Mouse (Mus musculus) T-helper 17 cell (primary cell): ENCODE results near the gene Meltf.

Source experiments
- in situ Hi-C, 2 experiments: fragments of 300-600 bp; cut with MboI, MseI; formaldehyde crosslinking; loops; 1 replicate in 1 of 2; 2 replicates in 1 of 2; pipeline ENCODE4 v1.15.1; 2025; ENCODE audit warnings: high pct_unique_total_duplicates in 2 of 2

The Meltf gene

DNA sequence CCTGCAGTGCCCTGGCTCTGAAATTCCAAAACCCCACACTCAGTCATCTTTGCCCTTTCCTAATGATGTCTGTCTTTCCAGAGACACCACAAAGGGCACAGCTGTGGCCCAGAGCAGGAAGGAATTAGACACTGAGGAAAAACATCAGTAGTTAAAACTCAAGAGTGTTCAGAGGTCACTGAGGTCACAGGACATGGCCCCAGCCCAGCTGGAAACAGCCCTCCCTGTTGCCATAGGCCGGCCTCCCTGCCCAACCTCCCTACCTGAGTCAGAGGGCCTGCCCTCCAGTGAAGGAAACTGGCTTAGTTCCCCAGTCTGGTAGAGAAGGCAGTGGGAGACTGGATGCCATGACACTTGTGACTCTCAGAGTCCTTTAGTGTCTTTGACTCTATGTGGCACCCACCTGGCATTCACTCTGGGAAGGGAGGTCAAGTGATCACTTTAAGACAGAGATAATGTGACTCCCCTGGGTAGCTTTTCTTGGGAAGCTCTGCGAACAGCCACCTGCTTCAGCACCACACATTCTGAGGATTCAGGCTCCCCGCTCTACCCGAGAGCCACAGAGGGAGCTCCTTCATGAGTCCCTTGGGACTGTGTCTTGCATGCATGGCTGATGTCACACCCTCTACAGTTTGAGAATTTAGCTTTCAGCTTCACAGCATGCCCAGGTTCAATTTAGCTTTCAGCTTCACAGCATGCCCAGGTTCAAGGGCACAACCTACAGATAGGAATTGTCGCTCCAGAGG, 15.0 kb downstream of the Meltf start:
- in situ Hi-C loops: no loop called here

DNA sequence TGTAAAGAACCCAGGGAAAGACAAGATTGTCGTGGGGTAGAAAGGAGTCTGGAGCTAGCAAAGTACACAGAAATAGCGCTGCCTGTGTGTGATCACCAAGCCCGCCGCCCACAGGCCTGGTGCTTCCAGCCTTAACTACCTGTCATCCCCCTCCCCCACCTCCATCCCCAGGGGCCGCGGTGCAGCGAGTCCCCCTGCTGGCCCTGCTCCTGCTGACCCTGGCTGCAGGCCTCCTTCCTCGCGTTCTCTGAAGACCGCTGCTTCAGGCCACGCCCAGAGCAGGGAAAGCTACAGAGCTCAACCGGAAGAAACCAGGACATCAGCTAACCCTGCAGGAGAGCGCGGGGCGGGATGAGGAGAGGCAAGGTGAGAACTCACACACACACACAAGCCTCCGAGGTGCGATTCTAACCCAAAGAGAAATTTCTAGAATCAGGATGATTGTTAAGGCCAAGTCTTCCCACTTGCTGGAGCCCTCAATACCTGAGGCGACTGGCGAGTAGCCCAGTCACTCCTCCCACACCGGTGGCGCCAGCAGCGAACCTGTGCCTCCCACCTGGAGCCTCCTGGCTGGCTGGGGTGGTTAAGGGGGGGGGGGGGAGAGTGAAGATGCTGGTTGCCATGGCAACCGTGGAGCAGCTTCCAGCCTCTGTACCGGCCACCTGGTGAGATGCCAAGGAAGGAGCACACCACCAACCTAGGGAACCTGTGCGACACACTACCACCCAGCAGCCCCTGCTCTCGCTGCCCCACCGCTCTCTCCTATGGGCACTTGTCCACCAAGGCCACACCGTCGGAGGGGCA, 18.6 kb downstream of the Meltf start:
- in situ Hi-C loops: loop anchor here in 1 of 2 experiments (5.0 kb wide), 1 partner anchor 1670 kb away; no protein-coding TSS in a partner anchor

DNA sequence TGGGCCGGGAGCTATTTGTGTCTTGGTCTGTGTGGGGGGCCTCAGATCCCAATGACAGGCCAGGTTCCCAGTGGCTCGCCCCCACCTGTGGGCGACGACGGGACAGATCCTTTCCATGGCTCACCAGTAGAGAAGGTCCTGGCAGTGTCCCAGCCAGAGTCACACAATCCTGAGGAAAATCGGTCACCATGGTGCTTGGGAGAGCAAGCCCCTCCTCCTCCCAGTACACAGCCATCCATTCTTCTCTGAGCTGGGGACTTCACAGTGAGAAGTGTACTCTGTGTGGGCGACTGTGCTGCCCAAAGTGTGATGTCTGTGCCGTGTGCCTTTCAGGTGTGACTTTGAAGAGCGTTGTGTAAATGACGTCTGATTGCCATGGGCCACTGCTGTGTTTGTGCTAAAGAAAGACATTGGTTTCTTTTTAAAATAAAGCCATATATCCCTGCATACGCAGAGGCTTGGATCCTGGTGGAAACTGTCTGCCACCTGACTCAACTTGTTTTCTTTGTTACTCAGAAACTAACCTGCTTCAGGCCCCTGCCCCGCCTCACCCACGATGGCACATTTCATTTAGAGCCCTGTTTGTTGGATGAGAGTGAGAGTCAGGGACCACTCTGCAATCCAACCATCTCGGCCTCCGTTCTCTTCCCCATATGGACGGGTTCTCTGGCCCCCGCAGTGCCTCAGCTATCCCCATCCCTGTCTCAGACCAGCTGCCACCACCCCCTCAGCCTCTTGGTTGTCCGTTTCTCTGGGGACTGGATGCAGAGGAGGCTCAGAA, 20.1 kb downstream of the Meltf start:
- in situ Hi-C loops: loop anchor here in 1 of 2 experiments (5.0 kb wide), 1 partner anchor 1669 kb away; no protein-coding TSS in a partner anchor

DNA sequence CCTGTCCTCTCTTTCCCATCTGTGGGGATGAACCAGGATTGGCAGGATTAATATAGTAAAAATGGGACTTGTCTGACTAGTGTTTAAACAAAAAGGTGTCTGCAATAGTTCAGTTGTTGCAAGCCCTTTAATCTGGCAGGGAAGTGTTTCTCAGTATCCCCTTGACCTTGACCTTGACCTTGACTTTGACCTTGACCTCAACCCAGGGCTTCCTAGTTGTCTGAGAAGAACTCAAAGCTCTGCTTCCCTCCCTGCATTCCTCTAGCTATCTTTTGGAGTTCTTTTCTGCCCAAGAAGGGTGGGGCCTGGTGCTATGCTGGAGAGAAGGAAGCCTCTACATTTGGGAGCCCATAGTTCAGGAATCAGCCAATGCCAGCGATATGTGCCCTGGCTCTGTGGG, 23.3 kb downstream of the Meltf start:
- in situ Hi-C loops: no loop called here

DNA sequence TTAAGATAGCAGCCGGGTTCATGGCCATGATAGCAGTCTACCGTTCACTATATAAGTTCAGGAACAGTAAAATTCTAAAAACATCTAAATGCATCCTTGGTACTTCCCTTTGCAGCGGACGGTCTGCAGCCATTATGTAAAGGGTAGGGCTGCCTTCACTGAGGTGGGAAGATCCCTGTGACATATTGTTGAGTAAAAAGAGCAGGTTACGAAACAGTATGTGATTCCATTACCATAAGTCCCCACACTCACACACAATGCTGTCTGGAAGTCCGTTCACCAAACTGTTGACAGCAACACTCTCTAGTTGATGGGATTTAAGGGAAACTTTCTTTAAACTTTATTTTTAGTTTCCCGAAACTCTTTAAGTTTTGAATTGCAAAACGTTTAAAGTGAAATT, 24.6 kb downstream of the Meltf start:
- in situ Hi-C loops: no loop called here

DNA sequence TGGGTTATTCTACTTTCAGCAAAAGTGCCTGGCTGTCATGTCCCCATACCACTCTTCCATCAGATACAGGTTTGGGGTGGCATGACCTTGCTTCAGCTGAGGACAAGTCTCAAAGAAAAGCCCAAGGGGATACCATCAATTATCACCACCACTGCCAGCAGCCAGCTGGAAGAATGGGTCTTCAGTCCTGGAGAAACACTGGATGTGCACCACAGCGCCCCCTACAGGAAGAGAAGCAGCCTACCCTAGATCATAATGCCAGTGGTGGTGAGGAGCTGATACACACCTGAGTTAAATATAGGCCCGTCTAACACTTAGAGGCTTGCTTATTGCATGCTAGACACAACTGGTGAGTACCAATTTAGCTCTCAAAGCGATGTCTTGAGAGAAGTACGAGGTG, 26.7 kb downstream of the Meltf start:
- in situ Hi-C loops: no loop called here

DNA sequence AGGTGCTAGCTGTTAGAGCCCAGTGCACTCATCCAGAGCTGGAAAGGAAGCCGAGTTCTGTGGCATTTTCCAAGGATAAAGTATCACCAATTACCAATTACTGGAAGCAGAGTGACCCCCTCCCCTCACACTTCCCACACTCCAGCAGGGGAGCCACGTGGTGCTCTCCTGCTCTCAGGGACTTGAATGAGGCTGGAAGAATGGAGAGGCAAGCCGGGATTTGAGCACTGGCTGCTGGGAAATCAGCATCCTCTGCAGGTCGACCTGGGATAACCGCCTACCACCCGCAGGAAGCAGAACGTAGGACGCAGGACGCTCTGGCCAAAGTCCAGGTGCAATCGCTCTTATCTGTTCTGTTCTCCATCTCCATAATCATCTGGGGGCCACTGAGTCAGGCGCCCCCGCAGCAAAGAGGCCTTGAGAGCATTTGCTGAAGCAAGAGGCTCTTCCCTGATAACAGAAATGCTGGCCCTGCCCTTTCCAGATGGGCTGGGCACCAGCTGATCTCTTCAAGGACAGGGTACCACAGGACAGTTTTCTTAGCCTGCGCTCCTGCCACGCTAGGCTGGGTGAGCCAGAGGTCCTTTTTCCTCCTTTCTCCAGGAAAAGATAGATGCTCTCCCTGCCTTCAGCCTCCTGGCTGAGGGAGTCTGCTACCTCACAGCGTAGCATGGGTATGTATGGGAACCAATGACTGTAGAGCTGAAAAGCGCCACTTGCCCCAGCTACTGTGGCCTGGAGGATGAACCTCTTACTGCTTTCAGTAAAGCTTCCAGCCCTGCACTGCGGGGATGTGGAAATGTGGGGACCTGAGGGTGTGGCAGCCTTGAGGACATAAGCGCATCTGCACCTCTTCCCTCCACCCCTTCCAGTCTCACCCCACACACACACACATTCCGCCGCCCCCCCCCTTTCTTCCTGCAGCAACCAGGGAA, 27.5 kb downstream of the Meltf start:
- in situ Hi-C loops: no loop called here

DNA sequence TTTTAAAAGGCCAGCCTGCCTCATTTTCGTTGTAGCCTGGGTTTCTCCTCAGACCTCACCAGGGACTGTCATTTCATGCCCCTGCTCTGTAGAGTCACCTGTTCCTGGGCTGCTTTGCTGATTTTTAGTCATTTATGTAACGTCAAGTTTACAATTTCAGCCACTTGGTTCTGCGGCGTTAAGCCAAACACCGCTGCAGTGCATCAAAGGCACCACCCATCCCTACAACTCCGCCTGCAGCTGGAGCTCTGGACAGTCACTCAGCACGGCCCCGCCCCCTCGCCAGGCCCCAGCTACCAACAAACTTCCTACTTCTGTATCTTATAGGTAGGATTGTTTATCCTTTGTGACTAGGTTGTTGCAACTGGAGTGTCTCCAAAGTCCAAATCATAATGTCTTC, 28.3 kb downstream of the Meltf start:
- in situ Hi-C loops: no loop called here

DNA sequence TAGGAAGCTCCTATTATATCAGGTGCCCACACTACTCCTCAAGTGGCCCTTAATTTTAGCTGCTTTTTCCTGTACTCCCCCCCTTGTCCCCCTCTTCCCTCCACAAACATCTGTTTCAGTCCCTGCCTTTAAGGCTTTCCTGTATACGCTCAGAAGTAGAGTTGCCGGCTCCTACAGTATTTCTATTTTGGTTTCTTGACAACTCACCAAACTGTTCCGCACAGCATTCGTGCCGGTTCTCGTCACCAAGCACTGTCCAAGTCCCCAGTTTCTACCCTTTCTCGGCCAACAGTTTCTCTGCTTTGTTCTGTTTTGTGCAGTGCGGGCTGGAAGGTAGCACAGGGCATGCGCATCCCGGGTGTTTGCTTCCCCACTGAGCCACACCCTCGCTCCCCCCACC, 30.3 kb downstream of the Meltf start:
- in situ Hi-C loops: no loop called here

DNA sequence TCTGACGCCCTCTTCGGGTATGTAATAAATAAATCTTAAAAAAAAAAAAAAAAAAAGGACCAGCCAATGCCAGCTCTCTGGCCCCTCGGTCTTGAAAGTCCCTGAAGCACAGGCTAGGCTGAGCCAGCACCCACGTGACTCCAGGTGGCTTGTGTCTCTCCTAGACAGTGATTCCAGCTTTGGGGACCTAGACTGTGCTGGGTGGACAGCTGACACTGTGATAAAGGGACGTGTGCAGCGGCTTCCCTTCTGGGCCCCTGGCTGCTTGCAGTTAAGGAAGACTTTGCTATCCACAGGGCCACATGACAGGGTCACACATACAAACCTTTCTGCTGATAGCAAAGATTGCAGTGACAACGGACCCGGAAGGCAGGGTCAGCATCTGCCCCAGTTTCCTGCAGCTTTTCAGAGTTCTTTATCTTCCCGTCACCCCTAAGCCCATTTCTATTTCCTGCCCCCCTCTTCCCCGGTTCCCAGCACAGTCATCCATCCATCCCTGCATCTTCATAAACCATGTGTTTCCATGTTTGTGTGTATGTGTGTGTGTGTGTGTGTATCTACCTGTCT, 31.8 kb downstream of the Meltf start:
- in situ Hi-C loops: loop anchor here in 1 of 2 experiments (10.0 kb wide), 1 partner anchor 456 kb away; no protein-coding TSS in a partner anchor

DNA sequence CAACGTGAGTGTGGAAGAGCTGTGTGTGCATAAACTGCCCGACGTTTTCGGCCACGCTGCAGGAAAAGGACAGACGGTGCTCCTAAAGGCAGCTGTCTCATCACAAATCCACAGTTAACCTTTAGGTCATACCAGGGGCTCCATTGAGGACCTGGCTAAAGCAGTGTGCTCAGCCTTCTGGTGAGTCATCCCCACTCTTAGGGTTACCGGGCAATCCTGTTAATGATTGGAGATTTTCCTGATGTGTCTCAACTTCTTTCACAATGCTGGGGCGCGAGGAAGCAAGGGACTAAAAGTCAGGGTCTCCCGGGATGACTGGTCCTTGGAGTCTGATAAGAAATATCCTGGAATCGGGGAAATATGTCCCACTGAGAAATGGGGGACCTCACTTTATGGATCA, 39.2 kb downstream of the Meltf start:
- in situ Hi-C loops: loop anchor here (5.0 to 10.0 kb wide), 3 partner anchors 40 to 463 kb away; partner anchors contain the start of gene Meltf (in 1 of the 2)

DNA sequence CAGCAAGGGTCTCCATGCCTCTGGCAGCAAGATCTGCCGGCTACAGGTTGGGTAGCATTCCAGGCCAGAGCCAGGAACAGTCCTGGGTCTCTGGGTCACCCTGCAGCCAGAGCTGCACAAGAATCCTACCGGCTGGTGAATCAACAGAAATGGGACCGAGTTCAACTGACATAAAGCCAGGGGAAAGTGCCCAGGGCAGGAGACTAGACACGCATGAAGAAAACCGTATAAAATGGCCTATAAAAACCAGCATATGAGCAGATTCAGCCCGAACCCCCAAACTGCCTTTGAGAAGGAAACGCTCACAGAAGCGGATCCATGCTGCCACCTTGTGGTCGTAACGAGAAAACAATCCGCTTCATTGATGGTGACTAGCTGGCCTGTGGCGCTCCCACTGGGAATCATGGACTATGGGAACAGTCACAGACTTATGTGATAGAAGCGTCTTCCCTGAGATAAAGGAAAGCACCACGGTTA, 39.7 kb downstream of the Meltf start:
- in situ Hi-C loops: loop anchor here (5.0 to 10.0 kb wide), 3 partner anchors 41 to 463 kb away; partner anchors contain the start of gene Meltf (in 1 of the 2)

DNA sequence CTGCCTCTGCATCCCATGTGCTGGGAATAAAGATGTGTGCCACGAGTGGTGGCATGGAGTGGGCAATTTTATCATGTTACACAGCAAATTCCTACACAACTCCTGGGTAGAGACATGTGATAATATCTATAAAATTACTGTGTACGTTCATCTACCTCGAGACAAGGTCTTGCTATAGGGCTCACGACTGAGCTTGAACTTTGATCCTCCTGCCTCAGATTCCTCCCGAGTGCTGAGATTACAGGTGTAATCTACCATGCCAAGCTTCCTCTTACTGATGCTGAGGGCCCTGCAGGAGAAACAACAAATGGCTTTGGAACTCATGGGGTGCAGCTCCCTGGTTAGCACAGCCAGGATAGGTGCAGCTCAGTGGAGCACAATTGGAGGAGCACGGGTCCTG, 45.8 kb downstream of the Meltf start:
- in situ Hi-C loops: no loop called here

DNA sequence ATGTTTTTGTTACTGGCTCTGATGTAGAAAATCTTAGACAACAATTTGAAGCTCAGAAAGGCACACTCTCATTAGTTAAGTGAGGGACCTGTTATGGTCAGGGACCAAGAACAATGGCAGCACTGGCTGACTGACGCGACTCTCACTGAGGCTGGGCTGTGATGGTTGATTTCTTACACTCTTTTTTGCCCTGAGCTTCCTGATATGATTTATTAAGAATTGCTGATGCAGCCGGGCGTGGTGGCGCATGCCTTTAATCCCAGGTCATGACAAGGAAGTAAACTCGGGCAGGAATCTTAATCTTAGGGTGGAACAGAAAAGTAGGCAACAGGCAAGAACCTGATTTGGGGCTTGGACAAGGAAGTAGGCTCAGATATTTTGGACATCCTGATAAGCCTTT, 47.5 kb downstream of the Meltf start:
- in situ Hi-C loops: no loop called here

DNA sequence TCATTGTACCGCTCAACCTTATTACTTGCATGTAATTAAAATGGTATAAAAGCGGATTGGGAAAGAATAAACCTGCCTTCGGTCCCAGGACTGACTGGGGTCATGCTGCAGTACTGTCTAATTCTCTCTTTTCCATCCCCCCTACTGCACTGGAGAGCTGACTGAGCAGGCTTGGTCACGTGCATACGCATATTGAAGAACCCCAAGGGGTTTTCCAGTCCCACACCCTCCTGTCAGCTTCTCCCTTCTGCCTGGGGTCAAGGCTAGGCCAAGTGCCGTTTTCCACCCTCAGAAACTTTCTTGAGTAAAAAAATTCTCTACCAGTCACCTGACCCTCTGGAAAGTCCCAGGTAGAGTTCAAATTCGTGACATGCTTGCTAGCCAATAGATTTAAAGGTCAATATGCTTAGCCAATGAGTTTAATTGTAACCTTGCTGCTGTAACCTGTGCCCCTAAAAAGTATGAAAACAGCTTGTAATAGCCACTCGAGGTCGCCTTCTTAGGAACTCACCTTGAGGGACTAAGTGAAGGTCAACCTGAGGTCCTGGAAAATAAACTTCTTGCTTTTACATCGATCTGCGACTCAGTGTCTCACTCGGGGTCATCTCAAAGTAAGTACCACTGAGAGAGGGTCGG, 48.1 kb downstream of the Meltf start:
- in situ Hi-C loops: no loop called here

DNA sequence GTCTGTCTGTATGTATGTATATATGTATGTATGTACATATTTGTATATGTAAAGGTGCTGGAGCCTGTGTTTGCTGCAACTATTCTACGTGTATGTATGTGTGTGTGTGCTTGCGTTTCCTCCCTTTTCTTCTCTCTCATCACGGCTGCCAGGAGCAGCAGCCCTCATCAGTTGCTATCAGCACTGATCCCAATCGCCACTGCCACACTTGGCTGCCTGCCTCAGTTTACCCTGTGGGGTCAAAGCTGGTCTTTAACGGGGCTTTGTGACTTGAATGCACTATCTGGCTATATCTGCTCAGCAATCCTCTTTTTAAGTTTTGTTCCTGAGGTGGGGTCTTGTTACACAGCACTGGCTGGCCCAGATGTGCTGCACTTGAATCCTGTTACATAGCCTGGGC, 48.8 kb downstream of the Meltf start:
- in situ Hi-C loops: no loop called here

DNA sequence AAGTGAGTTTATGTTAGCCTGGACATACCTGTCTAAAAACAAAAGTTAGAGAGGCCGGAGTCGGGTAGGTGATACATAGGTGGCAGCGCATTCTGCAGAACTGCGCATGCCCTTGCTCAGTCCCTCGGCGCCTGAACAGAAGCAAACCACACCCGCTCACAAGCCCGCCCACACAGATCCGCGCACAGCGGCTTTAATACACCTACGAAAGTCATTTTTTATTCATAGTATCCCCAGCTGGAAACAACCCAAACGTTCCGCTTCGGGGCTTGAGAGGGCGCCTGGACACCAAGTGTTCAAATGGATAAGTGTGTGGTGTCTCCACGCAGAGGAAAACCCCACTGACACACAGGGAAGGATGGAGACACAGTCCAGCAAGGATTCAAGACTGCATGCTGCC, 52.7 kb downstream of the Meltf start:
- in situ Hi-C loops: no loop called here

DNA sequence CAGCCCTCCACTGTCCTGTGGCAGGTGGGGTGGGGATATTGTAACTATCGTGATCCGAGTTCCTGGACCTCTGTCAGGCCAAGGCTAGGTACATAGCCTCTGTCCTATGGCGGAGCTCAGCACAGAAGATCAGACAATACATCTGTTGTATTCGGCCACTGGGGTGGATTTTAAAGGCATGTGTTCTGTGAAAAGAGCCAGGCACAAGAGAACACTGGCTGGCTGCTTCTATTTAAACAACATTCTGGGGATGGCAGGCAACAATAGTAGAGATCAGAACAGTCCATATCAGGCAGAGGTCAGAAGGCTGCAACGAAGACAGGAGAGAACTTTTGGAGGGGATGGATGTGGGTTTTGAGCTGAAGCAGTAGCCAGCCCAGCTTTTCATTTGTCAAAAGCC, 53.6 kb downstream of the Meltf start:
- in situ Hi-C loops: no loop called here

DNA sequence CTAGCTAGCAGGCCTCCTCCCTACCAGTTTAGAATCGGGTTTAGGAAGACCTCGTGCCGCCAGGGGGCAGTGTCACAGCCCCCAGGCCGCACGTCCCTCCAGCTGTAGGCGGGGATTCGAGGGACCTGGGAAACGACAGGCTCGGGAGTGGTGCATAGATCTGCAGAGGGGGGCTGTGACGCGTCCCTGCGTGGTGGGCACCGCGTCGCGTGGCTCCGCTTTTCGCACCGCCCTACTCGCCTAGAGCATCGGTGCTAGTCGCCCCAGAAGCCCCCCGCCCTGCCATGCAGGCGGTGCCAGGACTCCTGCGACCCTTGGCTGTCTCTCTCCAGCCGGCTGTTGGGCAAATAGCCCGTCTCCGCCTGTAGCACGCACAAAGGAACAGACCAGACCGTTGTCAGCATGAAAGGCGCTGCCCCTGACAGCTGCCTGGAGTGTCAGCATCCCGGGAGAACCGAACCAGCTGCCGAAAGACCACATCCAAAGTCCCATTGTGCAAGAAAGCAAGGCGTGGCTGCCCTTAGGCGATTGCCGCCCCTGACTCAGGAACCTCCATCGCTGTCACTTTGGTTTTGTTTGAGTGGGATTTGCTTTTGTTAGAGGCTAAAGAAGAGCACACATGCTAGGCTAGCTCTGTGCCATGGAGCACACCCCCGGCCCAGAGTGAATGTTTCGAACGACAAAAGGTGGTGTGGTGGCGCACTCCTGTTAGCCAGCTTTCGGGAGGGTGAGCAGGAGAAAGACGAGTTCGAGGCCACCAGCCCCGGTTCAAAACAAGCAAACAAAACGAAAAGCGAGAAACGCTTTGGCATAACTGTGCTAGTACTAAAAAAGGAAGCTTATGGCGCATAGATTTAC, 54.5 kb downstream of the Meltf start:
- in situ Hi-C loops: no loop called here
